Mouse (Mus musculus): ENCODE measurements at regions not wholly inside any gene's neighbourhood (a gene's known extent, or its start where the extent isn't known, plus 50 kb on each side); places are given as distances from the start of the nearest gene placed in this dataset.

- no peak for TF ChIP-seq CTCF (IDR thresholded peaks at IDR 0.05; ENCODE audit: low read depth)
- TF ChIP-seq EP300 (IDR thresholded peaks at IDR 0.05; ENCODE audit: low read depth): no peak
Observed at GRCm38 (mm10) chr11:18681593-18681992, 337.2 kb downstream of the Meis1 start.
